ENCODE assay signal across 8 mouse cellular contexts in the genomic region with DNA sequence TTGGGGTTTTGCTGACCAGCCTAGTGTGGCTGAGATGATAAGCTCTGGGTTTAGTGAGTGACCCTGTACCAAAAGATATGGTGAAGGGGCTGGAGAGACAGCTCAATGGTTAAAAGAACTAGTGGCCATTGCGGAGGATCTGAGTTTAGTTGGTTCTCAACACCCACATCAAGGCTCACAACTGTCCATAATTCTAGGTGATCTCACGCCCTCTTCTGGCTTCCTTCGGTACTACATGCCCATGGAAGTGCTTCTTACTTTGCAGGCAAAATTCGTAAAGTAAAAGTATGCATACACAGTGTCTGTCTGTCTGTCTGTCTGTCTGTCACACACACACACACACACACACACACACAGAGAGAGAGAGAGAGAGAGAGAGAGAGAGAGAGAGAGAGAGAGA. TPM values are rescaled to one million over a fixed set of nuclear protein-coding genes. Genes with fewer than 3 reads are reported as not detected.
DNase-seq lines count a peak whose midpoint lies in the region; ATAC-seq lines count a peak whose summit lies in the region.

No protein-coding gene starts in this region.

- WGBS in liver, embryonic 11.5 days: 43% methylated on average over 4 of the region's 4 CpGs

- no peaks in the 10 kb centered on the region for H3K27me3 ChIP-seq in liver, embryonic 11.5 days (replicated peaks; ENCODE audit: control insufficient read depth, insufficient read depth, low read length)

- 0 out of 2 replicates have a peak, but pooled peaks cover 3% of the 10 kb centered on the region for H3K4me1 ChIP-seq in liver, embryonic 11.5 days (replicated peaks; ENCODE audit: control insufficient read depth, insufficient read depth, low read length)

- no peak for ATAC-seq in liver, embryonic 11.5 days (replicated peaks; ENCODE audit: low FRiP score)
- ATAC-seq in granulocyte monocyte progenitor cell, adult 5-6 weeks (replicated peaks; ENCODE audit: poor library complexity, severe bottlenecking): peak; percentile 73
- no peak for ATAC-seq in inflammation-experienced regulatory T-cells, adult 6 months

- intact Hi-C loops in left cerebral cortex, postnatal 14 days (cut with DNase I): no loop called here

- DNase-seq in liver: peak; percentile 63
- no peak for DNase-seq in liver, embryonic 11.5 days (ENCODE audit: low spot score)
- peak; percentile 45 for DNase-seq in MN1 (ENCODE audit: low spot score)
- peak; percentile 60 for DNase-seq in c-Kit-positive CD71-negative TER-119-negative erythroid progenitor cells, embryonic 14.5 days (ENCODE audit: low read depth)
- DNase-seq in left cerebral cortex, postnatal 14 days (ENCODE audit: low spot score in 2 of 2): peak; percentile 35 to 45
- DNase-seq in natural killer cell, adult 2 months (ENCODE audit: low spot score in 2 of 2): peak; percentile 50 to 56

- no peak overlapping the region for H3K27ac ChIP-seq in liver, embryonic 11.5 days (ENCODE audit: low read depth, low read length)

- H3K36me3 ChIP-seq in liver, embryonic 11.5 days (ENCODE audit: control insufficient read depth, insufficient read depth, low read length): no peaks in the 10 kb centered on the region

- no peaks in the 10 kb centered on the region for H3K9me3 ChIP-seq in liver, embryonic 11.5 days (ENCODE audit: control insufficient read depth, low read length)

- H3K4me3 ChIP-seq in liver, embryonic 11.5 days (ENCODE audit: low read depth, low read length): no peak overlapping the region

- no peak overlapping the region for H3K9ac ChIP-seq in liver, embryonic 11.5 days (ENCODE audit: low read depth, low read length)

- no peak overlapping the region for H3K4me2 ChIP-seq in liver, embryonic 11.5 days

RNA-seq across cellular contexts. Expression of gene Gm10974, which starts 23.4 kb away (rescaled TPM):
- polyA plus RNA-seq in liver, embryonic 11.5 days (2014; fragmentation: Nextera tagmentation; extraction: Ambion mirVana): not detected in 2 replicates
- not detected in 2 replicates for total RNA-seq in granulocyte monocyte progenitor cell, adult 5-6 weeks (2014; fragmentation: Nextera tagmentation)
- not detected in 2 replicates for total RNA-seq in granulocyte monocyte progenitor cell, adult 5-6 weeks (2017)
- not detected for total RNA-seq in left cerebral cortex, postnatal 14 days (2021)
- polyA plus RNA-seq in inflammation-experienced regulatory T-cells, adult 6 months (2017; shearing (Covaris generic)): not detected

RNA-seq across cellular contexts. Expression of gene Lrrk1, which starts 45.8 kb away (rescaled TPM):
- 8.9 and 9.3 TPM in 2 replicates for polyA plus RNA-seq in liver, embryonic 11.5 days (2014; fragmentation: Nextera tagmentation; extraction: Ambion mirVana)
- 24.7 and 37.1 TPM in 2 replicates for total RNA-seq in granulocyte monocyte progenitor cell, adult 5-6 weeks (2014; fragmentation: Nextera tagmentation)
- 17.1 and 22.6 TPM in 2 replicates for total RNA-seq in granulocyte monocyte progenitor cell, adult 5-6 weeks (2017)
- total RNA-seq in left cerebral cortex, postnatal 14 days (2021): 1 to 10 TPM; 3.5 to 4.4 TPM
- 1 to 10 TPM; 1.5 to 9.7 (median 4.7) TPM for polyA plus RNA-seq in inflammation-experienced regulatory T-cells, adult 6 months (2017; shearing (Covaris generic))
